Mouse (Mus musculus) right cerebral cortex, postnatal 36 days (tissue): ENCODE data around the gene Fadd.
A peak's percentile ranks its signal among the peaks of the same experiment; 100 is the strongest.

ENCODE experiments used
- DNase-seq, 2 experiments: peaks; one replicate each; pipeline ENCODE4 v3.0.0; 2022; ENCODE audit warnings: low spot score in 2 of 2, mixed read lengths in 1 of 2

The Fadd gene

GRCm38 (mm10) chr7:144531585-144532378 lies 50.5 kb downstream of the Fadd start:
- no peak for DNase-seq

GRCm38 (mm10) chr7:144529851-144530250 lies 52.4 kb downstream of the Fadd start:
- DNase-seq = peak; percentile 41 to 58

- no peak for DNase-seq
Measured at GRCm38 (mm10) chr7:144527723-144528221, 54.5 kb downstream of the Fadd start.
